Mouse (Mus musculus) heart, postnatal 0 days (tissue): Measurements from ENCODE around the gene Pglyrp4. TPM values are rescaled to one million over a fixed set of nuclear protein-coding genes. Genes with fewer than 3 reads are reported as not detected.
"Not testable (repeated sequence)": the region's sequence is repeated elsewhere in the genome, so short reads cannot be mapped to it uniquely, and the experiment has no call there.

ENCODE experiments used
- ATAC-seq: fragments of 200-750 bp; cut with Nextera tagmentation; 2 replicates; pipeline ENCODE4 v1.8.0; 2017; ENCODE audit warnings: low read depth, moderate number of reproducible peaks, moderate library complexity; ENCODE audit not compliant: insufficient read depth
- DNase-seq: peaks from one replicate; pipeline ENCODE4 v3.0.0-alpha.2; 2016; ENCODE audit warnings: low spot score
- H3K27ac ChIP-seq: fragments of 300-500 bp; sonication (generic); 2 replicates; pipeline ENCODE4 v1.5.1; 2014; ENCODE audit warnings: low read depth, mild to moderate bottlenecking
- H3K27me3 ChIP-seq: fragments of 300-500 bp; sonication (generic); 2 replicates; pipeline ENCODE4 v1.6.1; 2014; ENCODE audit warnings: low read length, mixed read lengths; ENCODE audit not compliant: control insufficient read depth, insufficient read depth
- H3K36me3 ChIP-seq: fragments of 300-500 bp; sonication (generic); replicated peaks from 2 replicates; pipeline ENCODE4 v1.6.1; 2014; ENCODE audit warnings: low read length, mixed read lengths; ENCODE audit not compliant: control insufficient read depth, insufficient read depth
- H3K4me1 ChIP-seq: fragments of 300-500 bp; sonication (generic); 2 replicates; pipeline ENCODE4 v1.6.1; 2014; ENCODE audit warnings: antibody characterized with exemption; ENCODE audit not compliant: control insufficient read depth, insufficient read depth
- H3K4me2 ChIP-seq: fragments of 300-500 bp; sonication (generic); 2 replicates; pipeline ENCODE4 v1.6.1; 2014; ENCODE audit warnings: low read depth, mild to moderate bottlenecking, low read length, moderate library complexity
- H3K4me3 ChIP-seq: fragments of 300-500 bp; sonication (generic); 2 replicates; pipeline ENCODE4 v1.5.1; 2014; ENCODE audit warnings: low read depth, low read length
- H3K9ac ChIP-seq: fragments of 300-500 bp; sonication (generic); replicated peaks from 2 replicates; pipeline ENCODE4 v1.6.1; 2014; ENCODE audit warnings: low read depth, low read length, mixed read lengths
- H3K9me3 ChIP-seq: fragments of 300-500 bp; sonication (generic); replicated peaks from 2 replicates; pipeline ENCODE4 v1.6.1; 2016; ENCODE audit warnings: low read length; ENCODE audit not compliant: control insufficient read depth
- CTCF ChIP-seq: IDR thresholded peaks from 2 replicates; pipeline ENCODE4 v1.5.1; 2016; ENCODE audit warnings: antibody characterized with exemption, control low read depth, low read depth
- EP300 ChIP-seq: IDR thresholded peaks from 2 replicates; pipeline ENCODE4 v1.6.1; 2016; ENCODE audit warnings: antibody characterized with exemption, low read depth
- WGBS: fragments of 180-500 bp; shearing (Covaris S2); extraction: QIAGEN DNeasy Blood & Tissue Kit; methylation state at CpG from one replicate; pipeline ENCODE4 v1.1.7; 2014; 5-methylcytosine and 5-hydroxymethylcytosine counted together
- polyA plus RNA-seq: library from polyadenylated mRNA; unstranded; fragments of >200 nt; fragmentation: Nextera tagmentation; extraction: Ambion mirVana; gene quantifications from 2 replicates; pipeline ENCODE4 v1.2.1, GENCODE M21; 2015
- total RNA-seq: library from RNA; depleted of rRNA; stranded (reverse); fragments of >200 nt; gene quantifications from 2 replicates; pipeline ENCODE4 v1.2.3, GENCODE M21; 2014; ENCODE audit warnings: low replicate concordance; rRNA removed

The Pglyrp4 gene
- total and polyA plus RNA-seq, 2 experiments from 2014 or later, result not detected

GRCm38 (mm10) chr3:90702244-90702643, 24.5 kb upstream of the Pglyrp4 start:
- no peak overlapping the region for H3K4me3 ChIP-seq
- H3K36me3 ChIP-seq, result no peaks in the 10 kb centered on the region
- H3K4me1 ChIP-seq, result no peaks in the 10 kb centered on the region
- no peaks in the 10 kb centered on the region for H3K9me3 ChIP-seq
- 81% methylated on average over 2 of the region's 2 CpGs for WGBS
- no peak overlapping the region for H3K9ac ChIP-seq
- H3K27ac ChIP-seq, result no peak overlapping the region
- H3K4me2 ChIP-seq, result no peak overlapping the region
- no peak for TF ChIP-seq CTCF
- TF ChIP-seq EP300, result no peak
- ATAC-seq, result no peak
- no peaks in the 10 kb centered on the region for H3K27me3 ChIP-seq
- no peak for DNase-seq

- Histone ChIP-seq H3K4me3 (no peak overlapping the region), H3K9ac (no peak overlapping the region), H3K27ac (no peak overlapping the region), H3K4me1 (no peaks in the 10 kb centered on the region), H3K4me2 (no peak overlapping the region), H3K36me3 (no peaks in the 10 kb centered on the region), H3K9me3 (no peaks in the 10 kb centered on the region), H3K27me3 (no peaks in the 10 kb centered on the region)
- ATAC-seq, result no peak
- TF ChIP-seq CTCF (peak; percentile 60), EP300 (no peak)
- 19% methylated on average over 4 of the region's 4 CpGs for WGBS
- DNase-seq, result peak; percentile 57
Measured at GRCm38 (mm10) chr3:90708523-90709202, 18.0 kb upstream of the Pglyrp4 start.

GRCm38 (mm10) chr3:90709591-90710460, 16.9 kb upstream of the Pglyrp4 start:
- Histone ChIP-seq H3K4me2 (no peak overlapping the region), H3K4me3 (no peak overlapping the region), H3K9me3 (no peaks in the 10 kb centered on the region), H3K4me1 (no peaks in the 10 kb centered on the region), H3K9ac (no peak overlapping the region), H3K27ac (no peak overlapping the region), H3K36me3 (no peaks in the 10 kb centered on the region), H3K27me3 (no peaks in the 10 kb centered on the region)
- TF ChIP-seq EP300, result no peak
- peak; percentile 99 for TF ChIP-seq CTCF
- no peak for ATAC-seq
- DNase-seq, result peak; percentile 68
- WGBS, result 40% methylated on average over 12 of the region's 12 CpGs

GRCm38 (mm10) chr3:90749658-90750057, 23.0 kb downstream of the Pglyrp4 start:
- Histone ChIP-seq H3K36me3 (no peaks in the 10 kb centered on the region), H3K4me2 (no peak overlapping the region), H3K27ac (no peak overlapping the region), H3K27me3 (no peaks in the 10 kb centered on the region), H3K4me1 (no peaks in the 10 kb centered on the region), H3K4me3 (no peak overlapping the region), H3K9ac (no peak overlapping the region), H3K9me3 (no peaks in the 10 kb centered on the region)
- ATAC-seq, result no peak
- DNase-seq, result no peak
- no peak for TF ChIP-seq EP300
- TF ChIP-seq CTCF, result no peak
- WGBS, result 74% methylated on average over 1 of the region's 1 CpGs

- H3K4me3 ChIP-seq, H3K9me3 ChIP-seq, ATAC-seq, H3K9ac ChIP-seq, DNase-seq, H3K27me3 ChIP-seq, H3K36me3 ChIP-seq, H3K4me2 ChIP-seq, H3K27ac ChIP-seq, H3K4me1 ChIP-seq: not testable (repeated sequence)
- 69% methylated on average over 1 of the region's 1 CpGs for WGBS
Measured at GRCm38 (mm10) chr3:90777776-90778175, 51.1 kb downstream of the Pglyrp4 start, which contains the start of gene Gm5849. Gene Gm5849 (minus strand): TSS chr3:90777876.

Other genes with a start within 250 kb of the Pglyrp4 start
- 44.3 and 59.2 TPM in 2 replicates for gene Snapin, start 235.9 kb upstream of the Pglyrp4 start, total RNA-seq
- gene Snapin, start 235.9 kb upstream of the Pglyrp4 start, polyA plus RNA-seq, result 85.5 and 90.5 TPM in 2 replicates
- gene Chtop, start 217.4 kb upstream of the Pglyrp4 start, total RNA-seq, result 117 and 121 TPM in 2 replicates
- gene Chtop, start 217.4 kb upstream of the Pglyrp4 start, polyA plus RNA-seq, result 79.0 and 85.1 TPM in 2 replicates
- 221 and 462 TPM in 2 replicates for gene S100a1, start 212.5 kb upstream of the Pglyrp4 start, total RNA-seq
- 721 and 746 TPM in 2 replicates for gene S100a1, start 212.5 kb upstream of the Pglyrp4 start, polyA plus RNA-seq
- 45.9 and 86.2 TPM in 2 replicates for gene S100a13, start 212.5 kb upstream of the Pglyrp4 start, total RNA-seq
- 144 and 146 TPM in 2 replicates for gene S100a13, start 212.5 kb upstream of the Pglyrp4 start, polyA plus RNA-seq
- 7.2 TPM in 1 of 2 replicates, not detected in the other for gene S100a14, start 200.1 kb upstream of the Pglyrp4 start, total RNA-seq
- gene S100a14, start 200.1 kb upstream of the Pglyrp4 start, polyA plus RNA-seq, result 0.12 TPM in 1 of 2 replicates, not detected in the other
- gene S100a16, start 189.7 kb upstream of the Pglyrp4 start, total RNA-seq, result 131 and 139 TPM in 2 replicates
- gene S100a16, start 189.7 kb upstream of the Pglyrp4 start, polyA plus RNA-seq, result 89.8 and 95.6 TPM in 2 replicates
- not detected in 2 replicates for gene S100a3, start 166.3 kb upstream of the Pglyrp4 start, total RNA-seq
- gene S100a3, start 166.3 kb upstream of the Pglyrp4 start, polyA plus RNA-seq, result 0.16 TPM in 1 of 2 replicates, not detected in the other
- gene S100a2, start 136.7 kb upstream of the Pglyrp4 start, total RNA-seq, result not detected in 2 replicates
- gene S100a2, start 136.7 kb upstream of the Pglyrp4 start, polyA plus RNA-seq, result not detected in 2 replicates
- gene Gm42674, start 125.0 kb upstream of the Pglyrp4 start, total RNA-seq, result not detected in 2 replicates
- not detected in 2 replicates for gene Gm42674, start 125.0 kb upstream of the Pglyrp4 start, polyA plus RNA-seq
- gene S100a4, start 123.1 kb upstream of the Pglyrp4 start, total RNA-seq, result 1.3 TPM in 1 of 2 replicates, not detected in the other
- gene S100a4, start 123.1 kb upstream of the Pglyrp4 start, polyA plus RNA-seq, result 4.4 and 4.8 TPM in 2 replicates
- not detected in 2 replicates for gene S100a5, start 118.4 kb upstream of the Pglyrp4 start, total RNA-seq
- gene S100a5, start 118.4 kb upstream of the Pglyrp4 start, polyA plus RNA-seq, result not detected in 2 replicates
- gene S100a6, start 114.0 kb upstream of the Pglyrp4 start, total RNA-seq, result 16.5 and 82.9 TPM in 2 replicates
- 97.5 and 110 TPM in 2 replicates for gene S100a6, start 114.0 kb upstream of the Pglyrp4 start, polyA plus RNA-seq
- not detected in 2 replicates for gene S100a7a, start 72.9 kb upstream of the Pglyrp4 start, total RNA-seq
- not detected in 2 replicates for gene S100a7a, start 72.9 kb upstream of the Pglyrp4 start, polyA plus RNA-seq
- gene S100a8, start 57.9 kb upstream of the Pglyrp4 start, total RNA-seq, result 4.2 and 14.6 TPM in 2 replicates
- gene S100a8, start 57.9 kb upstream of the Pglyrp4 start, polyA plus RNA-seq, result 20.3 and 21.0 TPM in 2 replicates
- gene S100a9, start 31.2 kb upstream of the Pglyrp4 start, total RNA-seq, result 11.6 and 12.7 TPM in 2 replicates
- 13.6 and 14.0 TPM in 2 replicates for gene S100a9, start 31.2 kb upstream of the Pglyrp4 start, polyA plus RNA-seq
- not detected in 2 replicates for gene Gm5849, start 51.0 kb downstream of the Pglyrp4 start, total RNA-seq
- gene Gm5849, start 51.0 kb downstream of the Pglyrp4 start, polyA plus RNA-seq, result not detected in 2 replicates